Mouse (Mus musculus) adrenal gland, postnatal 10 days (tissue): ENCODE results near the gene E330009J07Rik. TPM values are rescaled to one million over a fixed set of nuclear protein-coding genes. Genes with fewer than 3 reads are reported as not detected.

Source experiments
- DNase-seq: peaks from one replicate; pipeline ENCODE4 v3.0.0; 2021; ENCODE audit warnings: mixed read lengths
- total RNA-seq, 2 experiments: library from RNA; stranded (reverse); gene quantifications; 2 replicates each; pipeline ENCODE4 v1.2.3; 2021

The E330009J07Rik gene
- total RNA-seq, 2 experiments from 2014 or later: 14.0 to 16.4 TPM

DNA sequence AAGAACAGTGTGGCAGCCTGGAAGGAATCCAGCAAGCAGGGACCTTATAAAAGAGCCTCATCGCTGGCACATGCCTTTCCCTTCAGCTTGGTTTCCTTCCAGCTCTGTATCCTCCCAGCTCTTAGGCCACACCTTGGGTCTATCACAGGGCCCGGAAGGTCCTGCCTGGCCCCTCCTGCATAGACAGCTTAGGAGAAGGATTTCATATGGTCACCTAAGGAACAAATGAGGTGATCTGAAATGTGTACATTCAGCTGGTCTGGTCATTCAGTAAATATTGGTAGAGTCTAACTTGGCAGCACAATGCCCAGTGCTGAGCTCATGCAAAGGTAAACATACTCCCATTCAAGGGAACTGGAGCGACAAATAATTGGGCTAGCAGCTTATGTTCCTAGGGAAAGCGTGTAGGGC lies 6.4 kb downstream of the E330009J07Rik start:
- DNase-seq: no peak

DNA sequence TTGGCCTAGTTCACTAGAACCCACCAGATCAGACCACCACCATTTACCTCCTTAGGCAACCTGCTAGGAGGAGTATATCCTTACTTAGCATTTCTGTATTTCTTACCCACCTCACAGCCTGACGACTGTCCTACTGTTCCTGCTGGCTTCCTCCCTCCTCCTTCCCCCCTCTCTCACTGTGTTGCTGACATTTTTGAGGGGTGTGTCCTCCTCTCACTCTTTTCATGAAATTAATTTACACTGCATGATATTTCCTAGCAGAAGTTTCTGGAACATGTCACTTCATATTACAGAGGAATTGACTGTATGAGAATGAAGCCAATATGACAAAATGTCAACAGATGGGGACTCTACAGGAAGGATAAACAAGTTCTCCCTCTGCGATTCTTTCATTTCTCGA lies 7.2 kb downstream of the E330009J07Rik start:
- DNase-seq: no peak

DNA sequence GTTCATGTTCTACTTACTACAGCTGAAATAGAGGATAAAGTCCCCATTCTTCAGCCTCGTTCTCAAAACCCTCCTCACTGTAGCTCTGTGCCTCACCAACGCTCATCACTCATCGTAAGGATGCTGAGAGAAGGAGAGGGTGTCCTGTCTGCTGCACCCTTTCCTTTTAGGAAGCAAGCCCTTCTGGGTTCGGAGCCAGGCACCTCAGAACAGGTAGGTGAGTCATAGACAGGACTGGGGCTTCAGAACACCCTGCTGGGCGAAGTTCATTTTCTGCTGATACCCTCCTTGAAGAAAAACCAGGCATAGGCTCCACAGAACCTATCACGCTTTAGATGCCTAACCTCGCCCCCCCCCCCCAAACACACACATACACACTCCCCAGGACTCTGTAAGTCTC lies 8.5 kb downstream of the E330009J07Rik start:
- no peak for DNase-seq

DNA sequence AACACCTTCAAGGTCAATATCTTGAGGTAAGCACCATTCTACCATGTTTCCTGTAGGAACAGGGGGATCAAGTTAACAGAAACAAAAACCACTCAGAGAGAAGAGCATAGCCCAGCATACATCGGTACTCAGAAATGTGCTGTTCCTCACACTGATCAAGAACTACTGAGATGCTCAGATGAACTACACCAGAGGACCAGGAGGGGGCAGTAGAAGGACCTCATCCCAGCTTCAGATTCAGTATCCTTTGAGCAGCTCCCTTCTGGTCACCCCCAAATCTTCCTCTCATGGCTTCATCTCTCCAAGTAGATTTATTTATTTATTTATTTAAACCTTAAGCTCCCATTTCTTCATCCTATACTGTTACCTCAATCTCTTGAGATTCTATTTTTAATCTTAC lies 12.2 kb downstream of the E330009J07Rik start:
- DNase-seq: peak; percentile 58

DNA sequence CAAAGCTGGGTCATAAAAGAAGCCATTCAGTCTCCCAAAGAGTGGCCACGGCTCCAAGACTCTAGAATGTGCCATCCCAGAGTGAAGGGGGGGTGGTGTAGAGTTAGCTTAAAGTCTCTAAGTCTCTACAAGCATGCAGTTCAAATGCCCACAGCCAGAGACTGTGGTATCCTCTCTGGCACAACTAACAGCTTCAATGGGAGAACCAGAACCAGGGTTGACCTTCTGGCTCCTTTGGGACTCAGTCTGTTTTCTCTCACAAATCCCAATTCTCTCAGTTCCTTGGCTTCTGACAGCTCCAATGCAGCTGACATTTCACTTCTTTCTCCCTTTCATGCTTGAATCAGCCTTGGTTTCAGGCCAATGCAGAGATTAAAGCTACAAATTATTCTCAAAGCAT lies 12.9 kb downstream of the E330009J07Rik start:
- no peak for DNase-seq

DNA sequence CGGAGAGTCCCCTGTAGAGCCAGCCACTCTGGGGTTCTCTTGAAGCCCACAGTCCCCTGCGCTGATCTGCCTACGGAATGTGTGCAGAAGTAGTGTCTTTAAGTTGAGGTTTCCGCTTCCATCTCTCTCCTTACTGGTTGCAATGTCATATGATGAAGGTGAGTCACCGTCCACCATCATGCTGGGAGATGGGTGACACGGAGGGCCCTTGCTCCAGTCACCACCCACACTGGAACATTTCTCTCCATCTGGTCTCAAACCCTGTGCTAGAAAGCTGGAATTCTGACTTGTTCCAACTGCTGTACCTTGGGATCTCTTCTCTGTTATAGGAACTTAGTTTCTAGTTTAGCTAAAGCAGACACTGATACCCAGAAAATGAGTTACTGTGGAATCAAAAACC lies 14.8 kb downstream of the E330009J07Rik start:
- DNase-seq: no peak

DNA sequence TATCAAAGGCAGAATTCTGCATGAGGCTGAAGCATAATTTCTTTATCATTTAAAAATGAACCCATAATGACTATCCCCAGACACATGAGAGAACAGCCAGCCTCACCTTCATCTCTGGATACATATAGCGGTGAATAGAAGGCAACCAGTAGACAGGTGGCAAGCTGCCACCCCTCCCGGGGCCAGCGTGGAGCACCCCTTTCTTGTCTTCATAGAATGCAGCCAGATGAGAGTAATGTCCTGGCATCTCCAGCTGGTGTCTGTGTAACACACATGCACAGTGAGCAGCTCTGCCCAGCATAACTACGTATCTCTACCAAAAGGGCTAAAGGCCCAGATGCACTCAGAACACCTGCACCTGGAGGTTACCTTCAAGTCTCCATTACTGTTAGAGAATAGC lies 17.5 kb downstream of the E330009J07Rik start:
- DNase-seq: no peak

DNA sequence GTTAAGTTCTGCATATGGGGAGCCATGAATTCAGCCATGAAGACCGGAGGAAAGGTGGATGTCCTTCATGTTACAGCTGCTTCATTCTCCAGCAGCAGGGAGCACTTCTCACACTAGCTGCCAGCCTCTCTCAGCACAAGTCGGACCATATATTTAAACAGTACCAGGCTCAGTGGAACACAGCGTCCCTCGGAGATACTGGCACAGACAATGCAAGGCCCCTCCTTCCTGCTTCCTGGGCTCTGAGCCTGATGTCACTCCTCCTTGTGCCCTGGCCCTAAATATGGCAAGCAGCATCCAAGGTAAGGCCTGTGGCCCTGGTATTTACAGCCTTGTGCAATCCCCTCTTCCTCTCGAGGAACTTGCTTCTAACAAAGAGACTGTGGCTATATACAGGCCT lies 20.1 kb downstream of the E330009J07Rik start:
- no peak for DNase-seq

DNA sequence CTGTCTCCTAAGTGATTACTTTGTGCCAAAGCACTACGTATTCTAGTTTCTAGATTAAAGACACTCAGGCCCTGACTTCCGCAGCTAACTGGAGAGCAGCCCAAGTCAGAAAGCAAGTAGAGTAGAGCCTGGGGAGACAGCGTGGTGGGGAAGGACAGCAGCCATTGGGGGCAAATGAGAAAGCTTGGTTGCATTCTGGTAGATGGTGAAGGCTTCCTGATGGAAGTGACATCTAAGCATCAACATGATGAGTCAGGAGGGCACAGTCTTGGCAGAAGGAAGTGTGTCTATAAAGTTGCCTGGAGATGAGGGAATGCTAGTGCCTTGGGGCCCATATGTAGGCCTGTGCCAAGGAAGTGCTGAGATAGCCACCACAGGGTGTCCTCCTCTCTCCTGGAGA lies 22.4 kb downstream of the E330009J07Rik start:
- no peak for DNase-seq

DNA sequence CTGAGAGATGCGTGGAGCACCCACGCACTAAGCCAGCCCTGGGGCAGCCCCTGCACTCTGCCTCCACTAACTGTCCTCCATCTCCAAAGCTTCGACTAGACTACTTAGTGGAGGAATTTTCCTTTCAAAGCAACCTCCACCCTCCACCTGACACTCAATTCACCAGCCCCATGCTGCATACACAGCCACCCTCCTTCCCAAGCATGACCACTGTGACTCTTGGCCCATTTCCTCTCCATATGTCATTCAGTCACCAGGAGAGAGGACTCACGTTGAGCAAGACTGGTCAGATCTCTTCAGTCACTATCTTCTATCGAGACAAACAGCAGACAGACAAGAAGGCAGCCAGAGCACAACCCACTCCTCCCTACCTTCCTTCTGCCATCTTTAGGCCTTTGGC lies 22.9 kb downstream of the E330009J07Rik start:
- DNase-seq: no peak

DNA sequence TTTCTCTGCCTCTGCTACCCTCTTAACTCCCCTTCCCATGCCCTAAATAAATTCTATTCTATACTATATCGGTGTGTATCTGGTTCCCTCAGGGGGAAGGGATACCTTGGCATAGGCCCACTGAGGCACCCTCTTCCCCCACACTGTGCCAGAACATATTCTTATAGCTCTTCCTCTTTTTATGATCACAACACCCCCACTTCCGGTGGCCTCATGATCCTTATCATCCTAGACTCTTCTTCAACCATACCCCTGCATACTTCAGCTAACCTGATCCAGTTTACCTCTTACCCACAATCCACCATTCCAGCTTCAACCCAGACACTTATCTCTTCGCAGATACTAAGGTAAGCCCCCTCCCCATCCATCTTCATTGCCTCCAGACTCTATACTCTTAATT lies 24.9 kb downstream of the E330009J07Rik start:
- DNase-seq: no peak

DNA sequence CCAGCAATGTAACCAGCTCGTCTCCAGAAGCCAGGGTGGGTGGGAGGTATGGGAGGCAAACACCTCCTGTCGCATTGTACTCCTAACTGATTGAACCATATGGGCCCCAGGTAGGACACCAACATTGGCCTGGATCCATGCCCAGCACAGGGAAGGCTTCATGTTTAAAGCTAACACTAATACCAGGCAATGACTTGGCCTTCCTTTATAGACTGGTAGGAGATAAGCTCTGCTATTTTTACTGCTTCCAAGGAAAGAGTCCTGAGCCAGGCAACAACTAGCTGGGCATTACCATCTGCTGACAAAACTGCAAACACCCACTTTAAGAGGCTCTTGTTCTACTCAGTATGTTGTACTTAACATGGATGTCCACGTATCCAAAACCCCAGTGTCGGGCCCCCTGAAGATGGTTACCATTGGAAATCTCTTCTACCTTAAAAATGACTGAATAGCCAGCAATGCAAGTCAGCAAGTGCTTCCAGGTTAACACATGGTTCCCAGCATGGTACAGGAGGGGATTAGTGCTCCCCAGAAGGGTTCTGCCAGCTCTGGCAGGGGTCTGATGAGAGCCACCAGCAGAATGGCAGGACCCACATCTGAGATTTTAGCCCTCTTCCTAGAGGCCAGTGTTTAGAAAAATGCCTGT lies 32.2 kb downstream of the E330009J07Rik start:
- DNase-seq: no peak

DNA sequence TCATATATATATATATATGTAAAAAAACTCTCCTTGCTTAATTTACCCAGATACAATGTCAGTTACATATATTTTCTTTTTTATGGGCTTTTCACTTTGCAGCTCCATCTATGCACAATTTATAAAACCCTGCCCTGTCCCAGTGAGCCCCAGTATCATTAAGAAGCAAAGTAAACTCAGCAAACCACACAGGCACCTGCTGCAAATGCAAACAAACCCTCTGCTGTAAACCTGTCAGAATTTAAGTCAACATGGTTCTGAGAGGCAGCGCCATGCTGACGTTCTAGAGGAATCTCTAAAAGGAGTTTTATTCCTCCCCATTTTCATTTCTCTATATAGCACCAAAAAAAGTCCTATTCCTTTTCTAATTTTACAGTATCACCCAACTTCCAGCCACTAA lies 33.9 kb downstream of the E330009J07Rik start:
- no peak for DNase-seq

DNA sequence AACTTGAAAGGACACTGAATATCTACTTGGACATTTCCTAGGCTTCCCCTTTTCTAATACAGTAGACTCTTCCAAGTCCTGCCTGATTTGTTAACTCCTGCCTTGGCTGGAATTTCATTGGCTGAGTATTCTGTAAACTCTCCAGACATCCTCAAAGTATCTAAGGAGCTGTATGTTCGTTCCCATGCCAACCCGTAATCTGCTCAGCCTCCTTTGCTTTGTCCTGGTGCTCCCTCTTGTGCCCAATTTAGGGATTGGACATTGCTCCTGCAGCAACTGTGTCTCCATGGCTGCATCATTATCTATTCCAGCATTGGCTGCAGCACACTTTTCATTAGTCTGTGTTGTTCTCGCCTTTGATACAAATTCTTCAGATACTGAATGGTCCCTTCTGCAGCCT lies 42.7 kb downstream of the E330009J07Rik start:
- DNase-seq: peak; percentile 76

DNA sequence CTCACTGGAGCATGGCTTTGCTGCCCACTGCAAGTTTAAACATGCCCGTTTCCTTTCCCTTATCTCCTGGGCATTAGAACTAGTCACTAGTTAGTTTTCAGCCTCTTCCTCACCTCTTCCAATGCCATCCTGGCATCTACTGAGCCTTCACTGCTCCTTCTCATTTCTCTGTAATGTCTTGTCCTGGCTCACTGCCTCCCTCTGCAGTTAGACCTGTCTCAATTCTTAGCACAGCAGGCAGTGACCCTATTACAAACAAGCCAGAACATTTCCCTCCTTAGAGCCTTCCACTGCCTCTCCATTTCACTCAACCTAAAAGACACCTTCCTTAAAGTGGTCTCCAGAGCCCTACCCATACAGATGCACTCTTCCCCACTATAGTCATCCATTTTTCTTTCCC lies 45.0 kb downstream of the E330009J07Rik start:
- no peak for DNase-seq

DNA sequence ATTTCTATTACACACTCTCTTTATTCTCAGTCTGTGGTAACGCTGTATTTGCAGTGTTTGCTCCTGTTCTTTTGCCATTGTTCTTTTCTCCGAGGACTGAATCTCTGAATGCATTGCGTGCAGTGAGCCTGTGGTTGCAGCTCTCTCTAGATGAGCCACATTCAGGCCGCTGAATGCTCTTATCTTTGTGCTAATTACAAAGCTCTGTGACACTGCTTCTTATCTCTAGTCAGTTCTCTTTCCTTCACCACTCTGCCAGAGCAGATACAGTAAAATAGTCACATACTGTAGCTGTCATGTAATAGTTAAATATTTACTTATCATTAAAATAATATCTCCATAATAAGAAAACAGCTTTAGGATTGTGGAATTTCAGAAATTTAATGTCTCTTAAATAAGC lies 47.3 kb downstream of the E330009J07Rik start:
- no peak for DNase-seq

DNA sequence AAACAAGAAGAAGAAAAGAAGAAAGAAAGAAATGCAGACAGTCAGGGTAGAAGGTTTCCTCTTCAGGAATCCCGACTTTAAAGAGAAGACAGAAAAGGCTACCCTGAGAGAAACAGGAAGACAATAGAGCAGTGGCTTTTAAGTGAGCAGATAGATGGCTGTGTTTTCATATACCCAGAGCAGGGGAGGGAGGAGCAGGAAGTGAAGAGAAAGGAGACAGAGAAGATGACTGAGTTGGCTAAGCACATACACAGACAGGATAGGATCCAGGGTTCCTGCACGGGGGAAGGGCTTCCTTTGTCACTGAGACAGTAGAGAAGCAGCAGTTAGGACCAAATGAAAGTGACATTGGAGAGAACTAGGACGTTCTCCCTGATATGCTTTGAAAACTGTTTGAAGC lies 50.3 kb downstream of the E330009J07Rik start:
- DNase-seq: no peak

DNA sequence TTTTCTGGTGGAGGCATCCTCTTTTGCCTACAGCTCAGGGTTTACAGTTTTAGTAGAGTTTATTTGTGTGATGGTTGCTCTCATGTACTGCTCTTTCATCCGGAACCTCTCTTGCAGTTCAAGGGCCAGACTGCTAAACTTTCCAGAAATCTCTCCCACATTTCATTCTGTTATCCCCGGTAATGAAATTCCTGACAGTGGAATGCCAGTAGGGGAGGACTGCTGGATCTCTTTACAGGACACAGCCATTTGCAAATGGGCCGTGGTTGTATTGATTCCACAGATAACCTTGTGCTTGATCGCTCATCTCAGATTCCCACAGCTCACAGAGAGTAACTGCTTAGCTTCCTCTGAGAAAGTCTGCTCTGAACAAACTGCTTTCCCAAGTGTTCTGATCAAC lies 54.0 kb downstream of the E330009J07Rik start:
- DNase-seq: no peak

DNA sequence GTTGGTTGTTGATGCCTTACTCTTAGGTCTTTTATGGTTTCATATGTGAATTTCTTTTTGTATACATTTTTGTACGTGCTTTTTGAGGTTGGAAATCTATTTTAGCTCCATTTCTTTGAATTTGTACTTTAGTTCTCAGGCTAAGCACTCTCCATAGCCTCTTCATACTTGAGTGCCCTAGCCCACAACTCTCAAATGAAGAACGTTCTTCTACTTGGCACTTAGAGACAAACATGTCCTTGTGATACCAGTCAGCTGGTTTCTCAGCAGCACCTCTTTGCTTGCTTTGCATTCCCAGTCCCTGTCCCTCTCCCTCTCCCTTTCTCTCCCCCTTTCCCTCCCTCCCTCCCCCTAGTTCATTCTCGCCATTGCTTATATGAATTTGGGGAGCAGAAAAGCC lies 55.8 kb downstream of the E330009J07Rik start:
- no peak for DNase-seq

DNA sequence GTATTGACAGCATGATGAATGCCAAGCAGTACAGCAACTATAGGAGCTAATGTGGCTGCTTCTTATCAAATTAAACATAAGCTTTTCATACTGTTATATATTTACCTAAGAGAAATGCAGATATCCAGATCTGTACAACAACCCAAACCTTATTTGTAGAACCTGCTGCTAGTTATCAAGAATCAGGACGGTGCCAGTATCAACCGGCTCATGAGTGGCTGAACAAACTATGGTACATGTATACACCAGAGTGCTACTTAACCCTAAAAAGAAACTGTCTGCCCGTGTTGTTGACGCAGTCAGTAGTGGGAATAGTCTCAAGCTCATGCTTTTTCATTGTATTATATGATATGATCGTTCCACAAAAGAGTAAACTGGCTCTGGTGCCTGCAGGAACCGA lies 64.9 kb downstream of the E330009J07Rik start:
- no peak for DNase-seq

DNA sequence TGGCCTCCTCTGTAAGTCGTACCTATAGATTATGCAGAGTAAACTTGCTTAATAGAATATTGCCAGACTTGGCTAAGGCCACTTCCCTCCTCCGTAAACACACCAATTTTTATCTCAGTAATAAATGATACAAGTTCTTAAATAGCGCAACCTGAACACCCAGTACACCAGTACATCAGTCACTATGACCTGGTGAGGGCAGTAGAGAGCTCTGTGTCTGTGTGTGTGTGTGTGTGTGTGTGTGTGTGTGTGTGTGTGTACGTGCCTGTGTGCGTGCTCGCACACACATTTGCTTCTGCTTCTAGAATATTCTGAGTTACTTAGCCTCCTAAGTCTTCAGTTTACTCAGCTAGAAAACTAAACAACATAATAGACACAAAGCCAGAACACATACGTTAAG lies 82.6 kb downstream of the E330009J07Rik start:
- DNase-seq: no peak
